Mouse (Mus musculus): ENCODE measurements around the gene Psme2. TPM values are rescaled to one million over a fixed set of nuclear protein-coding genes. Genes with fewer than 3 reads are reported as not detected.

Gene Psme2
- total and polyA plus RNA-seq, 3 experiments: 467 to 757 (median 684) TPM

GRCm38 (mm10) chr14:55585566-55585960 lies 5.3 kb downstream of the Psme2 start:
- in situ Hi-C loops (cut with MboI; ENCODE audit: low pct_ligation_motif_present, low pct_unique_long_range_greater_than_20kb, low sequenced_read_pairs) (no loop called here), dilution Hi-C loops (cut with MboI; ENCODE audit: extremely low pct_ligation_motif_present, extremely low pct_unique_long_range_greater_than_20kb, low sequenced_read_pairs) (no loop called here)
- H3K4me3 ChIP-seq (replicated peaks in 1 of 3; ENCODE audit: low read depth in 2 of 3, low read length in 2 of 3, poor library complexity in 1 of 3): peak overlapping the region in 1 of 3 experiments; percentile 12
- TF ChIP-seq EP300 (IDR thresholded peaks at IDR 0.05; ENCODE audit: low read length) (no peak), NELFE (IDR thresholded peaks at IDR 0.05; ENCODE audit: low read depth, low read length) (no peak), CHD1 (IDR thresholded peaks at IDR 0.05; ENCODE audit: low read depth, low read length) (no peak), MXI1 (IDR thresholded peaks at IDR 0.05; ENCODE audit: low read depth, low read length) (no peak), KAT2A (IDR thresholded peaks at IDR 0.05; ENCODE audit: insufficient replicate concordance, low read length) (no peak), JUN (IDR thresholded peaks at IDR 0.05; ENCODE audit: insufficient read depth, low read depth, low read length) (no peak), NRF1 (IDR thresholded peaks at IDR 0.05; ENCODE audit: low read depth, low read length) (no peak), USF1 (IDR thresholded peaks at IDR 0.05; ENCODE audit: low read depth, low read length) (no peak), ZNF384 (IDR thresholded peaks at IDR 0.05; ENCODE audit: low read depth, low read length) (no peak), BHLHE40 (IDR thresholded peaks at IDR 0.05; ENCODE audit: low read depth, low read length) (no peak), HCFC1 (IDR thresholded peaks at IDR 0.05; ENCODE audit: low read depth, low read length) (no peak), TCF12 (IDR thresholded peaks at IDR 0.05; ENCODE audit: low read depth, low read length) (no peak), CHD2 (IDR thresholded peaks at IDR 0.05; ENCODE audit: low read length) (no peak), MYC (IDR thresholded peaks at IDR 0.05; ENCODE audit: low read depth, low read length) (no peak), SIN3A (IDR thresholded peaks at IDR 0.05; ENCODE audit: low read length) (no peak), E2F4 (IDR thresholded peaks at IDR 0.05; ENCODE audit: insufficient replicate concordance, low read depth, low read length) (no peak), POLR2AphosphoS2 (IDR thresholded peaks at IDR 0.05; ENCODE audit: low read depth, low read length) (no peak), MAFK (IDR thresholded peaks at IDR 0.05; ENCODE audit: insufficient replicate concordance, low read length) (no peak), ZMIZ1 (IDR thresholded peaks at IDR 0.05; ENCODE audit: low read depth, low read length) (no peak)
- H3K4me1 ChIP-seq (ENCODE audit: control insufficient read depth in 1 of 2, insufficient read depth in 2 of 2): peaks cover 13 to 62% of the 10 kb centered on the region in 2 experiments
- DNase-seq (ENCODE audit: extremely low read depth): no peak
- H3K79me2 ChIP-seq (replicated peaks; ENCODE audit: control insufficient read depth, extremely low read depth, insufficient read depth, poor library complexity, severe bottlenecking): peaks cover 23% of the 10 kb centered on the region
- H3K9ac ChIP-seq (ENCODE audit: insufficient read depth, low read depth): no peak overlapping the region
- H3K4me2 ChIP-seq (ENCODE audit: insufficient read depth, low read depth, poor library complexity, severe bottlenecking): peak overlapping the region; percentile 27; the same call in 1 of the 2 replicates
- no peaks in the 10 kb centered on the region for H3K27me3 ChIP-seq (replicated peaks)
- no peaks in the 10 kb centered on the region for H3K9me3 ChIP-seq (replicated peaks; ENCODE audit: low read length)
- peaks cover 29 to 58% of the 10 kb centered on the region in 2 experiments for H3K36me3 ChIP-seq (replicated peaks in 1 of 2; ENCODE audit: control insufficient read depth in 1 of 2, insufficient read depth in 1 of 2, low read length in 1 of 2)
- H3K27ac ChIP-seq (ENCODE audit: insufficient read depth, low read depth): peak overlapping the region; percentile 83

- no peaks in the 10 kb centered on the region for H3K27me3 ChIP-seq (replicated peaks)
- H3K4me2 ChIP-seq (ENCODE audit: insufficient read depth, low read depth, poor library complexity, severe bottlenecking): peak within 1 kb of the TSS; percentile 55
- no peaks in the 10 kb centered on the region for H3K9me3 ChIP-seq (replicated peaks; ENCODE audit: low read length)
- H3K79me2 ChIP-seq (replicated peaks; ENCODE audit: control insufficient read depth, extremely low read depth, insufficient read depth, poor library complexity, severe bottlenecking): peaks cover 22% of the 10 kb centered on the region
- peak within 1 kb of the TSS; percentile 57 to 76 (median 74) for H3K4me3 ChIP-seq (replicated peaks in 1 of 3; ENCODE audit: low read depth in 2 of 3, low read length in 2 of 3, poor library complexity in 1 of 3)
- H3K36me3 ChIP-seq (replicated peaks in 1 of 2; ENCODE audit: control insufficient read depth in 1 of 2, insufficient read depth in 1 of 2, low read length in 1 of 2): peaks cover 36 to 64% of the 10 kb centered on the region in 2 experiments
- peaks cover 19 to 69% of the 10 kb centered on the region in 2 experiments for H3K4me1 ChIP-seq (ENCODE audit: control insufficient read depth in 1 of 2, insufficient read depth in 2 of 2)
- peak within 1 kb of the TSS; percentile 83 for H3K27ac ChIP-seq (ENCODE audit: insufficient read depth, low read depth)
- peak; percentile 75 for DNase-seq (ENCODE audit: extremely low read depth)
- in situ Hi-C loops (cut with MboI; ENCODE audit: low pct_ligation_motif_present, low pct_unique_long_range_greater_than_20kb, low sequenced_read_pairs) (no loop called here), dilution Hi-C loops (cut with MboI; ENCODE audit: extremely low pct_ligation_motif_present, extremely low pct_unique_long_range_greater_than_20kb, low sequenced_read_pairs) (no loop called here)
- peak within 1 kb of the TSS; percentile 10; the same call in 1 of the 2 replicates for H3K9ac ChIP-seq (ENCODE audit: insufficient read depth, low read depth)
- 0 out of 2 replicates have a peak, but pooled peaks have one; percentile 22 for TF ChIP-seq UBTF (IDR thresholded peaks at IDR 0.05; ENCODE audit: low read depth, low read length)
- TF ChIP-seq RAD21 (IDR thresholded peaks at IDR 0.05; ENCODE audit: low read depth, low read length): no peak
- TF ChIP-seq ZNF384 (IDR thresholded peaks at IDR 0.05; ENCODE audit: low read depth, low read length): no peak
- TF ChIP-seq IRF4 (IDR thresholded peaks at IDR 0.05; ENCODE audit: low read depth, low read length): no peak; the same call in 1 of the 2 replicates
- no peak for TF ChIP-seq E2F4 (IDR thresholded peaks at IDR 0.05; ENCODE audit: insufficient replicate concordance, low read depth, low read length)
- no peak for TF ChIP-seq RCOR1 (conservative IDR thresholded peaks at IDR 0.05; ENCODE audit: low read depth, low read length)
- TF ChIP-seq MEF2A (IDR thresholded peaks at IDR 0.05; ENCODE audit: borderline replicate concordance, low read depth, low read length): 0 out of 2 replicates have a peak, but pooled peaks have one; percentile 26
- peak; percentile 39 for TF ChIP-seq CHD2 (IDR thresholded peaks at IDR 0.05; ENCODE audit: low read length)
- no peak for TF ChIP-seq CHD1 (IDR thresholded peaks at IDR 0.05; ENCODE audit: low read depth, low read length)
- TF ChIP-seq HCFC1 (IDR thresholded peaks at IDR 0.05; ENCODE audit: low read depth, low read length): no peak
- peak; percentile 78 for TF ChIP-seq MXI1 (IDR thresholded peaks at IDR 0.05; ENCODE audit: low read depth, low read length)
- 0 out of 2 replicates have a peak, but pooled peaks have one; percentile 7 for TF ChIP-seq BHLHE40 (IDR thresholded peaks at IDR 0.05; ENCODE audit: low read depth, low read length)
- no peak for TF ChIP-seq ZMIZ1 (IDR thresholded peaks at IDR 0.05; ENCODE audit: low read depth, low read length)
- no peak for TF ChIP-seq TBP (conservative IDR thresholded peaks at IDR 0.05; ENCODE audit: low read depth, low read length)
- peak; percentile 83 for TF ChIP-seq NRF1 (IDR thresholded peaks at IDR 0.05; ENCODE audit: low read depth, low read length)
- no peak for TF ChIP-seq POLR2AphosphoS2 (IDR thresholded peaks at IDR 0.05; ENCODE audit: low read depth, low read length)
- peak; percentile 37; the same call in 1 of the 2 replicates for TF ChIP-seq NELFE (IDR thresholded peaks at IDR 0.05; ENCODE audit: low read depth, low read length)
- TF ChIP-seq EP300 (IDR thresholded peaks at IDR 0.05; ENCODE audit: low read length): no peak
- TF ChIP-seq ELF1 (IDR thresholded peaks at IDR 0.05; ENCODE audit: low read depth, low read length): 0 out of 2 replicates have a peak, but pooled peaks have one; percentile 17
- peak; percentile 50 for TF ChIP-seq POLR2A (IDR thresholded peaks at IDR 0.05; ENCODE audit: low read depth, low read length)
These were observed 6.0 kb downstream of the Psme2 start, which contains the start of gene Emc9 for GRCm38 (mm10) chr14:55584702-55585565. Gene Emc9 (minus strand): TSS chr14:55585302.
